Mouse (Mus musculus) embryonic fibroblast, embryonic 13.5 days (primary cell): ENCODE results near the gene Ksr1.

Experiments
- CTCF ChIP-seq: IDR thresholded peaks from 2 replicates; pipeline ENCODE4 v1.5.1; 2011; ENCODE audit warnings: mild to moderate bottlenecking, control low read depth, low read length, moderate library complexity, borderline replicate concordance; ENCODE audit not compliant: insufficient read depth
- POLR2A ChIP-seq: IDR thresholded peaks from 2 replicates; pipeline ENCODE4 v1.6.1; 2011; ENCODE audit warnings: low read depth, mild to moderate bottlenecking, control low read depth, low read length, moderate library complexity

DNA sequence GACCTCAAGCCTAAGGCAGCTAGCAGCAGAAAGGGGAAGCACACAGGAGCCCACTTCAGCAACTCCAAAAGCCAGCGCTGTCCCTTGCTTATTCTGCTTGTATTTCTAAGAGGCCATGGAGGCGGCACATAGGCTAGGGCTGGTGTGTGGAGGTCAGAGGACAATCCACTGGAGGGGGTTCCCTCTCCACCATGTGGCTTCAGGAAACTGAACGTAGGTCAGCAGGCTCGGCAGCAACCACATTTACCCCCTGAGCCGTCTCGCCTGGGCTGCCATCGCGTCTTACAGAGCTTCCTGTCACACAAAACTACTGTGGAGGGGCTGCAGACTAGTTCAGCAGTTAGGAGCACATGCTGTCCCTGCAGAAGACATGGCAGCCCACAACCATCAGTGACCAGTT lies 20.4 kb downstream of the Ksr1 start:
- TF ChIP-seq CTCF (no peak), POLR2A (no peak)
